In genomic region chr9:62945346-62945745, GRCm38 (mm10) we compare ENCODE assay signal across 22 mouse cellular contexts.
"Had no signal": no experiment of that assay in that cellular context is flagged by ENCODE, and none has a peak within 500 bp of the region (broad histone marks: within the 10 kb centered on the region; RNA-seq: fewer than 3 reads in every experiment).

No protein-coding gene starts in this region.

- H3K27ac ChIP-seq: limb, embryonic 10.5 days; limb, embryonic 13.5 days; liver, embryonic 12.5 days; liver, embryonic 15.5 days; lung, embryonic 15.5 days; macrophage; midbrain, embryonic 12.5 days; midbrain, embryonic 15.5 days; neural tube, embryonic 12.5 days; neural tube, embryonic 15.5 days; stomach, embryonic 15.5 days had no signal

- ATAC-seq: liver, embryonic 12.5 days; midbrain, embryonic 15.5 days had no signal

- H3K9ac ChIP-seq: limb, embryonic 13.5 days; liver, embryonic 12.5 days; liver, embryonic 15.5 days; lung, embryonic 15.5 days; midbrain, embryonic 12.5 days; midbrain, embryonic 15.5 days; neural tube, embryonic 12.5 days; neural tube, embryonic 15.5 days; stomach, embryonic 15.5 days had no signal

- H3K4me3 ChIP-seq: limb, embryonic 10.5 days; limb, embryonic 13.5 days; liver, embryonic 12.5 days; liver, embryonic 15.5 days; lung, embryonic 15.5 days; midbrain, embryonic 12.5 days; midbrain, embryonic 15.5 days; neural tube, embryonic 12.5 days; neural tube, embryonic 15.5 days; stomach, embryonic 15.5 days had no signal

- H3K36me3 ChIP-seq: midbrain, embryonic 15.5 days; neural tube, embryonic 12.5 days; neural tube, embryonic 15.5 days had no signal

- H3K4me1 ChIP-seq: liver, embryonic 15.5 days; midbrain, embryonic 12.5 days; midbrain, embryonic 15.5 days; neural tube, embryonic 12.5 days; stomach, embryonic 15.5 days had no signal

- H3K9me3 ChIP-seq: limb, embryonic 10.5 days; limb, embryonic 13.5 days; liver, embryonic 12.5 days; liver, embryonic 15.5 days; lung, embryonic 15.5 days; midbrain, embryonic 12.5 days; midbrain, embryonic 15.5 days; neural tube, embryonic 12.5 days; neural tube, embryonic 15.5 days; stomach, embryonic 15.5 days had no signal

- H3K4me2 ChIP-seq: limb, embryonic 13.5 days; liver, embryonic 12.5 days; liver, embryonic 15.5 days; lung, embryonic 15.5 days; midbrain, embryonic 12.5 days; midbrain, embryonic 15.5 days; neural tube, embryonic 12.5 days; neural tube, embryonic 15.5 days; stomach, embryonic 15.5 days had no signal

- H3K27me3 ChIP-seq: limb, embryonic 13.5 days; liver, embryonic 12.5 days; liver, embryonic 15.5 days; lung, embryonic 15.5 days; midbrain, embryonic 12.5 days; midbrain, embryonic 15.5 days; neural tube, embryonic 12.5 days; neural tube, embryonic 15.5 days; stomach, embryonic 15.5 days had no signal

- DNase-seq: kidney, adult 9 months; kidney, postnatal 14 days; kidney, postnatal 4 days; layer of hippocampus, adult 9-11 months; liver; lung, adult 18-20 months; lung, postnatal 14 days; retina, postnatal 1 day; right cerebral cortex, postnatal 25 days; spleen, adult 18-20 months; thymus, postnatal 25 days had no signal
